Mouse (Mus musculus): ENCODE data around the gene Syt9. TPM values are rescaled to one million over a fixed set of nuclear protein-coding genes. Genes with fewer than 3 reads are reported as not detected.
A peak's percentile ranks its signal among the peaks of the same experiment; 100 is the strongest.
"Not testable (repeated sequence)": the region's sequence is repeated elsewhere in the genome, so short reads cannot be mapped to it uniquely, and the experiment has no call there.

Syt9 gene
- polyA plus RNA-seq, 1 experiment from 2014 or later = 7.7 TPM

- Histone ChIP-seq H3K36me3 (no peaks in the 10 kb centered on the region), H3K4me2 (no peak overlapping the region), H3K9ac (no peak overlapping the region), H3K27me3 (no peaks in the 10 kb centered on the region), H3K9me3 (no peaks in the 10 kb centered on the region), H3K4me3 (no peak overlapping the region), H3K27ac (replicated peaks) (no peak overlapping the region), H3K4me1 (replicated peaks) (no peaks in the 10 kb centered on the region)
- 79% methylated on average over 3 of the region's 3 CpGs for WGBS
- ATAC-seq (ENCODE audit: low read depth) = no peak
Observed at GRCm38 (mm10) chr7:107465081-107465480, 94.6 kb downstream of the Syt9 start.

DNA sequence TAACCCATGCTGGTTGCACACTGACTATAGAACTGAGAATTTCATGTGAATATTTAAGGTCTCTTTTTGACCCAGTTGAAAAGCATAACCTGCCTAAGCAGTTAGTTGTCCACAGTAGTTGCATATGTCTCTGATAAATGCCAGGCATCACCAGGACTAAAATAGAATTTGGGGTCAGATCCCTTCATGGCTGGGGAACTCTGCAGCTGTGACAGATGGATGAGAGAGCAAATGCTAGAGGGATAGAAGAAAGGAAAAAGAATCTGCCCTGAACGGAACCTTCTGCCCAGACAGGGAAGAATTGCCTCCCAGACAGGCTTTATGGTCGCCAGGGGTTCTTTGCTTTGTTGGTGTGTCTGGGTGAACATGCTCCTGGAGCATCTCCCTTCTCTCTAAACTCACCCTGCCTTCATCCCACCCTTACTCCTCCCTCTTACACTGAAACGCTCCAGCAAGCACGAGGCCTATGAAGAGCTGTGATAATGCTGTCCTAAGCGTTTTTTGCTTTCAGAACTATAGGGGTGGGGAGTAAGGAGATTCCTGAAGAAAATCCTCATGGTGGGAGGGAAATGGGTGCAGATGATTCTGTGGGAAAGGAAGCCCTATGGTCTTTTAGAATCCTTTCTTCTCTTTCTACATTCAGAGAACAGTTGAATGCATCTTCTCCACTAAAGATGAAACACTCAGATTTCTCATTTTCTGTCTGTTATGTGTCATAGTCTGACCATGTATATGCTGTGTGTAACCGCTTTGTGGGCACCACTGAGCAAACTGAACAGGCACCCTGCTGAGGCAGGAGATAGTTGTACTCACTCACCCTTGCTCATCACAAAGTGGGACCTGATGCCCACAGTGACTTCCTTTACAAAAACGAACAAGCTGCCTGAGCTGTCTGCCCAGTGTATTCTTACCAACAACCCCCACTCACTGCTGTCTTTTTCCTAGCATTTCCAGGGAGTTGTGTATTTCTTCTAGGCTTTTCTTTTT is 108.7 kb downstream of the Syt9 start:
- Histone ChIP-seq H3K27ac (replicated peaks) (no peak overlapping the region), H3K9me3 (no peaks in the 10 kb centered on the region; the same call in 1 of the 2 replicates), H3K27me3 (no peaks in the 10 kb centered on the region), H3K9ac (no peak overlapping the region), H3K4me1 (replicated peaks) (no peaks in the 10 kb centered on the region), H3K36me3 (no peaks in the 10 kb centered on the region), H3K4me2 (no peak overlapping the region), H3K4me3 (no peak overlapping the region)
- WGBS = 53% methylated on average over 7 of the region's 7 CpGs
- no peak for ATAC-seq (ENCODE audit: low read depth)

GRCm38 (mm10) chr7:107485709-107486108 is 115.2 kb downstream of the Syt9 start:
- H3K4me2 ChIP-seq; ATAC-seq (ENCODE audit: low read depth); H3K27me3 ChIP-seq; H3K27ac ChIP-seq (replicated peaks); H3K9me3 ChIP-seq; H3K4me1 ChIP-seq (replicated peaks); H3K9ac ChIP-seq; H3K4me3 ChIP-seq; H3K36me3 ChIP-seq: not testable (repeated sequence)
- 85% methylated on average over 2 of the region's 2 CpGs for WGBS

DNA sequence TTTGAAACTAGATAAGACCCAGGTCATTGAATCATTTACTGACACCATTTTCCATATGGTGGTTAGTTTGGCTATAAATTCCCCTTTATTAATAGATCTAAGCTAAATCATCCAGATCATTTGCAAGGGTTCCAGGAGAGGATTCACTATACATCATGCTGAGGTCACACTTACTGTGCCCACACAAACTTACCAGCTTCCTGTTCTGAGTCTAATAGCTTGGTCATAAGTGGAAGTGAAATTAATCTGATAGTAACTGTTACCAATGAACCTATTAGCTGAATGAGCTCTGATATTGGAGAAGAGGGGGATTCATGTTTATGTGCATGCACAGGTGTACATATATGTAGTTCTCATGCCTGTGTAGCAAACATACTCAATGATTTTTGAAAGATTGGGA is 124.9 kb downstream of the Syt9 start:
- Histone ChIP-seq H3K27ac (replicated peaks) (no peak overlapping the region), H3K4me1 (replicated peaks) (no peaks in the 10 kb centered on the region), H3K36me3 (no peaks in the 10 kb centered on the region), H3K4me3 (no peak overlapping the region), H3K4me2 (no peak overlapping the region), H3K27me3 (no peaks in the 10 kb centered on the region), H3K9me3 (no peaks in the 10 kb centered on the region), H3K9ac (no peak overlapping the region)
- ATAC-seq (ENCODE audit: low read depth) = no peak

- H3K4me1 ChIP-seq (replicated peaks) = no peaks in the 10 kb centered on the region
- no peaks in the 10 kb centered on the region for H3K27me3 ChIP-seq
- H3K9ac ChIP-seq = no peak overlapping the region
- no peaks in the 10 kb centered on the region for H3K36me3 ChIP-seq
- no peak overlapping the region for H3K4me2 ChIP-seq
- no peaks in the 10 kb centered on the region for H3K9me3 ChIP-seq
- no peak overlapping the region for H3K4me3 ChIP-seq
- no peak overlapping the region for H3K27ac ChIP-seq (replicated peaks)
- 74% methylated on average over 7 of the region's 7 CpGs for WGBS
- ATAC-seq (ENCODE audit: low read depth) = no peak
Observed at GRCm38 (mm10) chr7:107496923-107497322, 126.4 kb downstream of the Syt9 start.

DNA sequence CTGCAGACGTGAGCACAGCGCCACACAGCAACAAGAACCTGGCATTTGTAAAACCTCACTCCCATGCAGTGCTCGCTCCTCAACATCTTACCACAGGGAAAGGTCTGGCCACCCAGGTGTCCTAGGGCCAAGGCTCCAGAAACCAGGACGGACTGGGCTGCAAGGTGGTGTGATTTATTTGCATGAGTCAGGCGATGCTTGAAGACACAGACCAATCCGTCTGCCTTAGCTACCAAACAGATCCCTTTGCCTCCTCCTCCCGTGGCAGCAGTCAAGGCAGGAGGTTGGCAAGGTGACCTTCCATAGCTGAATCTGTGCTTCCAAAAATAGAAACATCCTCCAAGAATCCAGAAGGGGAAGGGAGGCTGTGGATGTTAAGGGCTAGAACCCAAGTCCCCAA is 130.1 kb downstream of the Syt9 start:
- no peak for ATAC-seq (ENCODE audit: low read depth)
- peaks cover 17% of the 10 kb centered on the region for H3K4me1 ChIP-seq (replicated peaks)
- H3K4me2 ChIP-seq = no peak overlapping the region
- no peaks in the 10 kb centered on the region for H3K36me3 ChIP-seq
- H3K4me3 ChIP-seq = no peak overlapping the region
- no peak overlapping the region for H3K27ac ChIP-seq (replicated peaks)
- H3K27me3 ChIP-seq = no peaks in the 10 kb centered on the region
- no peaks in the 10 kb centered on the region for H3K9me3 ChIP-seq
- no peak overlapping the region for H3K9ac ChIP-seq
- WGBS = 84% methylated on average over 7 of the region's 7 CpGs

- peak; percentile 58 for ATAC-seq (ENCODE audit: low read depth)
- H3K27ac ChIP-seq (replicated peaks) = peak overlapping the region; percentile 62
- H3K4me3 ChIP-seq = no peak overlapping the region
- H3K4me2 ChIP-seq = no peak overlapping the region
- WGBS = 55% methylated on average over 5 of the region's 5 CpGs
- no peaks in the 10 kb centered on the region for H3K9me3 ChIP-seq
- H3K9ac ChIP-seq = no peak overlapping the region
- H3K4me1 ChIP-seq (replicated peaks) = peaks cover 17% of the 10 kb centered on the region
- no peaks in the 10 kb centered on the region for H3K27me3 ChIP-seq
- H3K36me3 ChIP-seq = no peaks in the 10 kb centered on the region
Observed at GRCm38 (mm10) chr7:107504761-107505712, 134.5 kb downstream of the Syt9 start.

DNA sequence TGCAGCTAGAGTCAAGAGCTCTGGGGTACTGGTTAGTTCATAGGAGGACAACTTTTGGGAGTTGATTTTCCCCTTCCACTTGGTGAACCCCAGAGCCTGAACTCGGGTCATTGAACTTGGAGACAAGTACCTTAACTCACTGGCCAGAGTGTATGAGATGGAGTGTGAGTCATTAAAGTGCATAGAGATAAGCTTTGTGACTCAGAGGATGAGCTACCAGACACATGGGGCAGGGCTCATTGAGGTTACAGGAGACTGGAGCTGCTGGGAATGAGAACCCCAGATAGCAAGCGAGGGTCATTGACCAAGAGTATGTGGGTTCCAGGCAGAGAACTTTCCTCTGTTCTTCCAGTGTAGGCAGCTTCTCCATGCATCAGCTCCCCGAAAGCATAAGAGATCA is 137.4 kb downstream of the Syt9 start:
- WGBS = 87% methylated on average over 3 of the region's 3 CpGs
- H3K9ac ChIP-seq = no peak overlapping the region
- H3K9me3 ChIP-seq = no peaks in the 10 kb centered on the region
- H3K36me3 ChIP-seq = no peaks in the 10 kb centered on the region
- H3K27ac ChIP-seq (replicated peaks) = no peak overlapping the region
- H3K4me1 ChIP-seq (replicated peaks) = peaks cover 17% of the 10 kb centered on the region
- H3K4me3 ChIP-seq = no peak overlapping the region
- H3K27me3 ChIP-seq = no peaks in the 10 kb centered on the region
- ATAC-seq (ENCODE audit: low read depth) = no peak
- no peak overlapping the region for H3K4me2 ChIP-seq

GRCm38 (mm10) chr7:107509740-107510139 is 139.2 kb downstream of the Syt9 start:
- H3K9ac ChIP-seq = no peak overlapping the region
- 81% methylated on average over 3 of the region's 3 CpGs for WGBS
- H3K4me3 ChIP-seq = no peak overlapping the region
- H3K27ac ChIP-seq (replicated peaks) = no peak overlapping the region
- ATAC-seq (ENCODE audit: low read depth) = no peak
- H3K4me1 ChIP-seq (replicated peaks) = peaks cover 5% of the 10 kb centered on the region
- H3K27me3 ChIP-seq = no peaks in the 10 kb centered on the region
- no peaks in the 10 kb centered on the region for H3K36me3 ChIP-seq
- no peak overlapping the region for H3K4me2 ChIP-seq
- H3K9me3 ChIP-seq = no peaks in the 10 kb centered on the region

DNA sequence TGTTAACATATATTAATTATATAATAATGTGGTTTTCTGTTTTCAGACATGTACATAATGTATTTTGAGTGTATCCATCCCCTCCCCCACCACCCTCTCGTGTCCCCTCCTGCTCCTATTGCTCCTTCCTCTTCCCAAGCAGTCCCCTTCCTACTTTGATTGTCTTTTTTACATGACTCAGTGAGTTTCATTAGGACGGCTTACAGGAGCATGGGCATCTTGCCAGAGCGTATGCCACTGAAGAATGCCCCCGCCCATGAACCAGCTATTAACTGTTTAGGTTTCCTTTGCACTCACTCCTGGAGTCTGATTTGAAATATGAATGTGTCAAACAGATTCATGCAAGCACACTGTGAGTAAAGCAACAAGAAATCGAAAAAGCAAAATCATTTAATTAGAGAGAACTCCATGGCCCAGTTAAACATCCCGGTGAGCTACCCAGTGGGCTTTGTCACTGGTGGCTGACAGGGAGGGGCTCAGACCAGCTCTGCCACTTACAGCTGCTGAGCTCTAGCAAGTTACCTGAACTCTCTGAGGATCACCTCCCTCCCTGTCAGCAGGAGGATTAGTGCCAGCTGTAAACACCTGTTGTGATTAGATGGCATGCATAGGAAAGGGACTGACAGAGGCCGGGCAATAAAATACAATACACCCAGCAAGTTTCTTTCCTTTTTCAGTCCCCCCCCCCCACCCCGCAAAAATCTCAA is 146.3 kb downstream of the Syt9 start:
- no peak overlapping the region for H3K4me3 ChIP-seq
- 46% methylated on average over 8 of the region's 8 CpGs for WGBS

GRCm38 (mm10) chr7:107519256-107520025 is 148.9 kb downstream of the Syt9 start:
- no peak overlapping the region for H3K9ac ChIP-seq
- H3K27ac ChIP-seq (replicated peaks) = no peak overlapping the region
- no peak overlapping the region for H3K4me2 ChIP-seq
- no peak overlapping the region for H3K4me3 ChIP-seq
- no peaks in the 10 kb centered on the region for H3K9me3 ChIP-seq
- 90% methylated on average over 12 of the region's 12 CpGs for WGBS
- H3K36me3 ChIP-seq = no peaks in the 10 kb centered on the region
- ATAC-seq (ENCODE audit: low read depth) = no peak
- no peaks in the 10 kb centered on the region for H3K27me3 ChIP-seq
- H3K4me1 ChIP-seq (replicated peaks) = peaks cover 11% of the 10 kb centered on the region; the same call in 1 of the 2 replicates

More for the DNA sequence above, 146.3 kb downstream of the Syt9 start:
- Histone ChIP-seq H3K27ac (replicated peaks) (no peak overlapping the region), H3K4me1 (replicated peaks) (peaks cover 11% of the 10 kb centered on the region; the same call in 1 of the 2 replicates), H3K27me3 (no peaks in the 10 kb centered on the region), H3K36me3 (no peaks in the 10 kb centered on the region), H3K4me2 (no peak overlapping the region), H3K9me3 (no peaks in the 10 kb centered on the region), H3K9ac (no peak overlapping the region)
- ATAC-seq (ENCODE audit: low read depth) = peak; percentile 36; the same call in 1 of the 2 replicates
